Mouse (Mus musculus) frontal cortex, postnatal 36 days (tissue): ENCODE data around the gene Arid4b.

ENCODE experiments used
- DNase-seq, 2 experiments: peaks; one replicate each; pipeline ENCODE4 v3.0.0; 2022; ENCODE audit warnings: low spot score in 2 of 2

Gene Arid4b

DNA sequence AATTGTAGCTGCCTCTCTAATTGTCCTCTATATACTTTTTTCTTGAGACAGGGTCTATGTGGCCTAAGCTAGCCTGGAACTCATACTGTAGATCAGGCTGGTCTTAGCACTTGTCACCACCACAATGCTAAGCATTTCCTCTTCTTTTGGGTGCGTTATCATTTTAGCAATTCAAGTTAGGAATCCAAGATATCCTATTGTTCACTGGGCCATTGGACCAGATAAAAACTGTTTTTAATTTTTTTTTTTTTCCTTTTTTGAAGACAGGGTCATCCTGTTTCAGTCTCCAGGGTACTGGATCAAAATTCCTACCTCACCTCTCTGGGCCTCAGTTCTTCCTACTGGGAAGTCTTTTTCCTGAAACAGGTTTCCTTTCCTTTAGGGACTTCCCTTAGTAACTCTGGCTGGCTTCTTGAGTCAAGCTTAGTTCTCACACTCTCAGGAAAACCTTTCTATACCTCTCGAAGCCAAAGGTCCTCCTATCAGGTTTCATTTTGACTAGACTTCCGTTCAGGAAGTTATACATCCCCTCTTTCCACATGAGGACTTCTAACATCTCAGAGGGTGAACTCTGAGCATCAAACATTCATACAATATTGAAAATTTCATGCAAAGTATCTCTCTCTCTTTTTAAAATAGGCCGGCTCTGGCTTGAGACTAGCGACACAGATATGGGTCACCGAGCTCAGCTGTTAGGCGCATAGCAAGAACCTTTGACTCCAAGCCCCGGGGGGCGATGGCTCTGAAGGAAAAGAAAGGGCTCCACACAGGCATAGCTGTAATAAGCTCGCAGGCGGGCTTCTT, 621 bp upstream of the Arid4b start:
- no peak for DNase-seq

DNA sequence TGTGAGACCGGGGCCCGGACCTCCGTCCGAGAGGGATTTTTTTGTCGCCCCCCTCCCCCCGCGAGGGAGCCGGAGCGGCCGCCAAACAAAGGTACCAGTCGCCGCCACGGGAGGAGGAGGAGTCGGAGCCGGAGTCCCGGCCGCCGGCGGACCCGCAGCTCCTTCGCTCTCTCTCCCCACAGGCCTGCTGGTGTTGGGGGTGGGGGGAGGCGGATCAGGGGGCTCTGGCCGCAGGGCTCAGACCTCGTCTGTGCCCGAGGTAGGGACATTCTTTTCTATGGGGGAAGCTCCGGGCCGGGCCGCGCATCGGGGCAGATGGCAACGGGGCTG, 875 bp downstream of the Arid4b start:
- no peak for DNase-seq

DNA sequence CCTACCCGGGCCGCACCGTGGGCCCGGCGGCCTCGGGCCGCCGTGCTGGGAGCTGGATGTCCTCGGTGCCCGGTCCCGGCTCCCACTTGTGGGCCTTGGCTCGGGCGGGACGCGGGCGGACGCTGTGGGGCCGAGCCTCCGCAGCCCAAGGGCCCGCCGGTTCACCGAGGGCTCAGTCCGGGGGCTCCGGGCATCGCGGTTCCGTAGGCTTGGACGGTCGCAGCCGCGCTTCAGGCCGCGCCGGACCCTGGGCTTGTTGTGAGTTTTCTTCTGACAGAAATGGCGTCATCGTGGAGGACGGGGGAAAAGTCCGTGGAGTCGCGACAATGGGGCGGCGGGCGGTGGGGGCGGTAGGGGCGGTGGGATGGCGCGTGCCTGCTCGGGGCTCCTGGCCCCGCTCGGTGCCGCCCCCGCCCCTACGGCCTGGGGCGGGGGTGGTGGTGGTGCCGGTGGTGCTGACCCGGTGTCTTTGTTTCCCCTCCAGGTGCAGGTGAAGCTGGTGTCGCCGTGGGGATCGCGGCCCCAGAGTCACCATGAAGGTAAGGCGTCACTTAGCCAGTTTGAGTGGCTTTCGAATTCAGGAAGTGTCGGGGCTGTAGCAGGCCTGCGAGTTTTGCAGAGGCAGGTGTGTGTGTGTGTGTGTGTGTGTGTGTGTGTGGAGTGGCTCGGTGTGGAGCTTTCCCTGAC, 1.5 kb downstream of the Arid4b start:
- DNase-seq, result peak; percentile 11 to 17

- no peak for DNase-seq
Observed at GRCm38 (mm10) chr13:14065028-14065380, 2.0 kb downstream of the Arid4b start.

- no peak for DNase-seq
Observed at GRCm38 (mm10) chr13:14065701-14066100, 2.7 kb downstream of the Arid4b start.

GRCm38 (mm10) chr13:14068035-14068434, 5.0 kb downstream of the Arid4b start:
- no peak for DNase-seq

DNA sequence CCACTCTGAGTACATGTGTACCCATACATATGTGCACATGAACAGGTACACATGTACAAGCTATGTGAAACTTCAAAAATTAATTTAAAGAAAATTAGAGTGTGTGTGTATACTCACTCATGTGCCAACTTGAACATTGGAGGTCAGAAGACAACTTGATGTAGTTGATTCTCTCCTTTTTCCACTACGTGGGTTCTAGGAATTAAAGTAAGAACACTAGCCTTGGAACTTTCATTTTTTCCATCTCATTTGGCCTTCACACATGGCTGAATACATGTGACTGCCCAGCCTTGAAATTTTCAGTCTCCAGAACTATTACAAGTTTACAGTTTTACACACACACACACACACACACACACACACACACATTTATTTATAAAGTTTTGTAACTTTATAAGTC, 6.3 kb downstream of the Arid4b start:
- DNase-seq, result no peak

- no peak for DNase-seq
Observed at GRCm38 (mm10) chr13:14074371-14074770, 11.3 kb downstream of the Arid4b start.

DNA sequence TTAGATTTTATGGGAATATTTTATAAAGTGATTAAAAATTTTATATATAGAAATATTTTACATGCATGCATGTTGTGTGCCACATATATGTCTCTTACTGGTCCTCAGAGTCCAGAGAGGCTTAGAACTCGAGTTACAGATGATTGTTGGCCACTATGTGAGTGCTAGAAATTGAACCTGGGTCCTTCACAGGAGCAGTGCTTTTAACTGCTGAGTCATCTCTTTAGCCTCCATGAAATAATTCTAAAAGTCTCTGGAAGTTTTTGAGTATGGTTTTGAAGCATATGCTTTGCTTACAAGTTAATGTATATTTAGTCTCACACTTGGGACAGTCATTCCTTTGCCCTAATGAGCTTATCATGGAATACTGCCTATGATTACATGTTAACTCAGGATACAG, 12.3 kb downstream of the Arid4b start:
- DNase-seq, result no peak

GRCm38 (mm10) chr13:14088669-14089068, 25.6 kb downstream of the Arid4b start:
- DNase-seq, result no peak

DNA sequence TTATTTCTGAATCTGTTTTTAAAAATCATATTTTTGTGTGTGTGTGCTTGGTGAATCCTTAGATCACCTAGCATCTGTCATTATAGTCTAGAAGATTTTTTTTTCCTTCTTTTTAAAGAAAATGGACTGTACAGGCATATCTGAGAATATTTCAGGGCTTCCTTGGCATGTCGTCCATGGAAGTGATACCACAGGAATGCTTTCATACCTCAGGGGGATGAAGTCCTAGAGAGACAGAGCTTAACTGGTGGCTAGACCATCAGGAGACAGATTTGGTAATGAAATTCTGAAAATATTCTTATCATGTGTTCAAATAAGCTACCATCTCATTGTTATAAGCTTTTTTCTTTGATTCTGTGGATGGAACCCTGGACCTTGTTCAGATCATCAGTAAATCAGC, 40.0 kb downstream of the Arid4b start:
- no peak for DNase-seq

GRCm38 (mm10) chr13:14110154-14110873, 47.3 kb downstream of the Arid4b start:
- no peak for DNase-seq

DNA sequence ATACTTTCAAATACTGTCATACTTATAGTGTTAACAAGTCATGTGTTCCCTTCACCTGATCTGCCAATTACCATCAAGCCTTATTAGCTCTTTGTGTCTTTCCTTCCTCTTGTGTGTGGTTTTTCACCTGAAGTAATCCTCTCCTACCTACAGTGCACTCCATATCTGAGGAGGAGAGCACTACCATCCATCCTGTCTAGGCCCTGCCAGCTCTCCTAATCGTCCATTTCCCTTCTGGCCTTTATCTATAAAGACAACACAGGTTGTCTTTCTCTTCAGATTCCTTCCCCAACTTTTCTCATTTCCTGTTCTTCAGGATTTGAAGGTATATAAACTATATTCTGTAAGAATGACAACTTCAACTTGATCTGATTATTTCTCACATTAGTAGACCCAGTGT, 48.1 kb downstream of the Arid4b start:
- DNase-seq, result no peak

- DNase-seq, result no peak
Observed at GRCm38 (mm10) chr13:14113746-14114528, 50.9 kb downstream of the Arid4b start.

DNA sequence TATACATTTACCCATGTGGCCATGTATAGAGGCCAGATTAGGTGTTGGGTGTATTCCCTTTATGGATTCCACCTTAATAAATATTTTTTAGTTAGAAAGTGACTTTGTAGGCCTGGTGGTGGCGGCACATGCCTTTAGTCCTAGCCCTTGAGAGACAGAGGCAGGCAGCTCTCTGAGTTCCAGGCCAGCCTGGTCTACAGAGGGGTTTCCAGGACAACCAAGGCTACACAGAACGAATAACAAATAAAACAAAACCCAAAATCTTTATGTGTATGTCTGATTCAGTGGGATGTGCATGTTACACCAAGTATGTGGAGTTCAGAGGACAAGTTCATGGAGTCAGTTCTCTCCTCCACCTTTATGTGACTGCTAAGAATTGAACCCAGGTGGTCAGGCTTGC, 52.8 kb downstream of the Arid4b start:
- no peak for DNase-seq

DNA sequence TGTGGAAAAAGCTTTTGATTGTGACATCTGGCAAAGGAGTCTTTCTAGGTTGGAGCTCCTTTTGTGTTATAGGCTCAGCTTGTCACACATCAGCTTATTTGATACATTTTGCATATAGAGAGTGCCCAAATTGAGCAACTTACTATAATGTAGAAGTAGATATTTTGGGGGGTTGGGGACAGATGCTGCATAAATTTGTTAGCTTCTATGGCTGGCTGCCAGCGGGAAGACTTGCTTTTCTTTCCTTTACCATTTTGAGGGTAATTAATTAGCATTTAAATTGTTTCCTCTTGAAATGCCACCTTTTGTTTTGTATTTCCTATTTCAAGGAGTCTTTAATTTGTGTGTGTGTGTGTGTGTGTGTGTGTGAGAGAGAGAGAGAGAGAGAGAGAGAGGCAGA, 68.6 kb downstream of the Arid4b start:
- no peak for DNase-seq

DNA sequence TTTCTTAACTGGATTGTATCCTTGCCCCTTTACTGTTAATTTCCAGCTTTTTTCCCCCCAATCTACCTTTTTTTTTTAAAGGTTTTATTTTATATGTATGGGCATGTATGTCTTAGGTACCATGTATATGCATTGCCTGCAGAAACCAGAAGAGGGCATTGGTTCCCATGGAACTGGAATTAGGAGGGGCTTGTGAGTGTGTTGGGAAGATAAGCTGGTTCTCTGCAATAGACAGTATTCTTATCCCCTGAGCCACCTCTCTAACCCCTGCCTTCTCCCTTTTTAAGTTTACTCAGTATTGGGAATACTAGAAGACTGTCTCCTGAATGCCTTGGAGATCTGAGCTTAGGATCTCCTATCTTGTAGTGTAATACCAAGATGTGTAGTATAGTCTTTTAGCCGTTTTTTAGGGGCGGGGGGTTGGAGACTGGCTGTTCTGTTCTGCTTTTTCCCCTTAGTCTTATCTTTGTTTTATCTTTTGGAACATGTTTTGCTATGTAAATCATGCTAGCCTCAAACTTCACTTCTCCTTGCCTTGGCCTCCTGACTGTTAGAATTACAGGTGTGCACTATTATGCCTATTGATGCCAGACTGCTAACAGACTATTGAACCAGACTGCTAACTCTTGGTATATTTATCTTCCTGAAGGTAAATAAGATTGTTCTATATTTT, 79.4 kb downstream of the Arid4b start:
- DNase-seq, result no peak

DNA sequence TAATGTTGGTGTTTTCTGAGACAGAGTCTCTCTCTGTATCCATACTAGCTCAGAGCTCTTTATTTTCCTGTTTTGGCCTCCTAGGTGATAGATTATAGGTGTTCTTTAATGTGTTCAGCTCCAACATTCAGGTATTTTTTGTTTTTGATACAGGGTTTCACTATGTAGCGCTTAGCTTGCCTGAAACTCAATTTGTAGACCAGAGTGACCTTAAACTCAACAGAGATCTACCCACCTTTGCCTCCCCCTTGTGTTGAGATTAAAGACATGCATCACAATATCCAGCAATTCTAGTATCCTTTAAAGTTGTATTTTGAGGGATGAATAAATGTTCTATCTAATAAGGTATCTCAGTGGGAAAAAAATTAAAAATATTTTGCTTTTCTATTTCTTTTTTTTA, 115.0 kb downstream of the Arid4b start:
- no peak for DNase-seq

DNA sequence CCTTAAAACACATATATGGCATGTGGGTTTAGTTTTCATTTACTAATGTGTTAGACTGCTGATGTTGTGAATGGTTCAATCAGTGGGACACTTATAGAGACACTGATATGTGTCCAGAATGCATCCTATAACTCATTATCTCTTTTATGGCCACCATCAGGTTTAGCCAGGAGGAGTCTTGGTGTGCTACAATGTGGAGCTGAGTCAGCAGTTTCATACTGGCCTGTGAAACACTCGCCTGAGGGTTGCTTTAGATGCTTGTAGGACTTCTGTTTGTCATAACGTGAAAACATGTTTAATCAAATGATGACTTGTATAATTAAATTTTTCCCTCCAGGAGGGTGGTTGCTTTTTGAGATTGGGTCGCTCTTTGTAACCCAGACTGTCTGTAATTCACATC, 116.6 kb downstream of the Arid4b start:
- DNase-seq, result no peak

DNA sequence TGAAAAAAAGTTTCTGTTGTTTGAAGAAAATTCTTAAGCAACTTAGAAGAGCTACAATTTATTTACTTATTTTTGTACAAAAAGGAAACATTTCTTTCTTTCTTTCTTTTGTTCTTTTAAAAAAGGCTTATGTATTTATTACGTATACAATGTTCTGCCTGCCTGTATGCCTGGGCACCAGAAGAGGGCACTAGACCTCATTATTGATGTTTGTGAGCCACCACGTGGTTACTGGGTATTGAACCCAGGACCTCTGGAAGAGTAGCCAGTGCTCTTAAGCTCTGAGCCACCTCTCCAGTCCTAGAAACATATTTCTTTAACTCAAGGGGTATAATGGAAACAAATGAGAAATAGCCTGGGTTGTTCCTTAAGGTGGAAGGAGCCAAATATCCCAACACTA, 182.9 kb downstream of the Arid4b start:
- no peak for DNase-seq
